Mouse (Mus musculus) lung, postnatal 0 days (tissue): Measurements from ENCODE around the gene Bend4.

Experiments
- CTCF ChIP-seq: IDR thresholded peaks from 2 replicates; pipeline ENCODE4 v1.5.1; 2016; ENCODE audit warnings: antibody characterized with exemption, mild to moderate bottlenecking
- EP300 ChIP-seq: IDR thresholded peaks from 2 replicates; pipeline ENCODE4 v1.6.1; 2016; ENCODE audit warnings: antibody characterized with exemption, mild to moderate bottlenecking, control low read depth

DNA sequence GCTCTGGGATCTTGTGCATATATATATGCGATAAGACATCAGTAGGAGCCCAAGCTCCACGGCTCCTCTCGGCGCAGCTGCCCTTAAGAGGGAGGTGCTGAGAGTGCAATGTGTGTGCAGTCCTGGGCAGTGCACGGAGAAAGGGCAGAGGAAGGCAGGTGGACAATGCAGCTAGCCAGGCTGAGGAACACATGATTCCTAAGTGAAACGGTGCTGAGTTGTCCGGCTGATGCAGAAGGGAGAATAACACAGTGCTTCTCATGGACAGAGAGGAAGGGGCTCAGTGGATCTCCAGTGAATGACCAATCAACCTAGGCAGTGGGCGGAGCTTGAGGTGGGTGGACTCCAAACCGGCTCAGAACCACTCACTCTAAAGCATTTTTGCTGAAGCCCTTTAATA is 26.5 kb downstream of the Bend4 start:
- TF ChIP-seq CTCF (no peak), EP300 (no peak)
